In genomic region chr5:149428810-149429255, GRCm38 (mm10) we compare ENCODE assay signal across 9 mouse cellular contexts. TPM values are rescaled to one million over a fixed set of nuclear protein-coding genes. Genes with fewer than 3 reads are reported as not detected.
DNase-seq lines count a peak whose midpoint lies in the region; ATAC-seq and TF ChIP-seq lines count a peak whose summit lies in the region.
"Had no signal": no experiment of that assay in that cellular context is flagged by ENCODE, and none has a peak within 500 bp of the region (broad histone marks: within the 10 kb centered on the region; RNA-seq: fewer than 3 reads in every experiment).

No protein-coding gene starts in this region.

- no peak for TF ChIP-seq CTCF in intestine, postnatal 0 days (IDR thresholded peaks at IDR 0.05; ENCODE audit: low read depth)
- TF ChIP-seq CTCF in lung, adult 2 months (IDR thresholded peaks at IDR 0.05; ENCODE audit: insufficient read depth, low read length) = no peak

- H3K27ac ChIP-seq in intestine, postnatal 0 days (ENCODE audit: low read depth, low read length) = no peak overlapping the region

- no peaks in the 10 kb centered on the region for H3K9me3 ChIP-seq in intestine, postnatal 0 days (ENCODE audit: control insufficient read depth)

- DNase-seq in heart, adult 11 months = peak; percentile 95
- no peak for DNase-seq in heart, adult 8-10 months (ENCODE audit: low spot score)
- peak; percentile 25 for DNase-seq in embryo, embryonic 10 days (ENCODE audit: low spot score)
- DNase-seq in heart, adult 9 months (ENCODE audit: low spot score in 2 of 2) = peak; percentile 29 to 46
- DNase-seq in lung, adult 2 months = peak; percentile 72
- peak; percentile 30 for DNase-seq in ovary, adult 18-20 months (ENCODE audit: low spot score)

- ATAC-seq in intestine, postnatal 0 days = peak; percentile 60
- no peak for ATAC-seq in frontal cortex, adult (ENCODE audit: low TSS enrichment)

- no peak overlapping the region for H3K4me2 ChIP-seq in intestine, postnatal 0 days (replicated peaks; ENCODE audit: low read depth)

- no peak overlapping the region for H3K4me3 ChIP-seq in intestine, postnatal 0 days (ENCODE audit: low read depth, low read length)
- no peak overlapping the region for H3K4me3 ChIP-seq in lung, adult 2 months (replicated peaks; ENCODE audit: extremely low read depth, low read depth, low read length)

- no peak overlapping the region for H3K9ac ChIP-seq in intestine, postnatal 0 days (ENCODE audit: low read depth, low read length)

- WGBS in intestine, postnatal 0 days = 49% methylated on average over 2 of the region's 2 CpGs
- 39% methylated on average over 2 of the region's 2 CpGs for WGBS in lung, adult 2 months

- 0 out of 2 replicates have a peak, but pooled peaks cover 6% of the 10 kb centered on the region for H3K4me1 ChIP-seq in intestine, postnatal 0 days (replicated peaks; ENCODE audit: control insufficient read depth, insufficient read depth, low read length)
- peaks cover 5% of the 10 kb centered on the region for H3K4me1 ChIP-seq in lung, adult 2 months (ENCODE audit: control insufficient read depth, insufficient read depth, low read length)

- no peaks in the 10 kb centered on the region for H3K36me3 ChIP-seq in intestine, postnatal 0 days (ENCODE audit: control insufficient read depth, insufficient read depth)

- no peak for TF ChIP-seq POLR2A in lung, adult 2 months (IDR thresholded peaks at IDR 0.05; ENCODE audit: borderline replicate concordance, extremely low read depth, low read depth, low read length)

- H3K27me3 ChIP-seq in intestine, postnatal 0 days (replicated peaks; ENCODE audit: control insufficient read depth, insufficient read depth, low read length) = no peaks in the 10 kb centered on the region

RNA-seq across cellular contexts. Expression of gene Tex26, which starts 10.6 kb away (rescaled TPM):
- not detected for total RNA-seq in heart, adult 8-10 months (2022)
- polyA plus RNA-seq in intestine, postnatal 0 days (2015; fragmentation: Nextera tagmentation; extraction: Ambion mirVana) = 0.24 and 0.38 TPM in 2 replicates
- 0.91 and 1.5 TPM in 2 replicates for polyA plus RNA-seq in lung, adult 2 months (2012; rRNA removed)
- polyA plus RNA-seq: large intestine, adult 2 months had no signal

RNA-seq across cellular contexts. Expression of gene Medag, which starts 17.3 kb away (rescaled TPM):
- total RNA-seq in heart, adult 8-10 months (2022) = 10 to 100 TPM in 3 of 4 experiments, 1 to 10 TPM in 1; 9.4 to 13.9 (median 11.5) TPM
- polyA plus RNA-seq in intestine, postnatal 0 days (2015; fragmentation: Nextera tagmentation; extraction: Ambion mirVana) = 1.6 and 2.2 TPM in 2 replicates
- 5.2 and 7.1 TPM in 2 replicates for polyA plus RNA-seq in lung, adult 2 months (2012; rRNA removed)
